15 mouse cellular contexts compared by ENCODE assay signal in the genomic region with DNA sequence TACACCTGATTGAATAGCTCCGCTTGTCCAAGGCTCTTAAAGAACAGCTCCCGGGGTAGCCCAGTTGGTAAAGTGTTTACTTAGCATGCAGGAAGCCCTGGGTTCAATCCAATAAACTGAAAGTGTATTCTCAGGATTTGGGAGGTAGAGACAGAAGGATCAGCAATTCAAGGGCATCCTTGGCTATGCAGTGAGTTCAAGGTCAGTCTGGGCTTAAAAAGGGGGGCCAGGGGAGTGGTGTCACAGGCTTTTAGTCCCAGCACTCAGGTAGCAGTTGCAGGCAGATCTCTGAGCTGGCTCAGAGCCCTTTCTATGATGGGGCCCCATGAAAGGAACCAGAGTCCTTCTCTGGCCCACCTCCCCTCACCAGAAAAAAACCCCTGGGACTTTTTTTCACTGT. TPM values are rescaled to one million over a fixed set of nuclear protein-coding genes. Genes with fewer than 3 reads are reported as not detected.
"Had no signal": no experiment of that assay in that cellular context is flagged by ENCODE, and none has a peak within 500 bp of the region (broad histone marks: within the 10 kb centered on the region; RNA-seq: fewer than 3 reads in every experiment).

No protein-coding gene starts in this region.

- H3K9ac ChIP-seq: limb, embryonic 15.5 days; liver, embryonic 12.5 days; lung, embryonic 14.5 days; neural tube, embryonic 15.5 days had no signal

- H3K9me3 ChIP-seq: limb, embryonic 15.5 days; liver, embryonic 12.5 days; midbrain, embryonic 10.5 days; neural tube, embryonic 15.5 days had no signal

- H3K36me3 ChIP-seq: limb, embryonic 15.5 days; liver, embryonic 12.5 days; midbrain, embryonic 10.5 days; neural tube, embryonic 15.5 days had no signal

- H3K27me3 ChIP-seq: limb, embryonic 15.5 days; neural tube, embryonic 15.5 days had no signal

- H3K4me3 ChIP-seq: limb, embryonic 15.5 days; liver, embryonic 12.5 days; midbrain, embryonic 10.5 days; myocyte; neural tube, embryonic 15.5 days had no signal

- H3K27ac ChIP-seq: limb, embryonic 15.5 days; liver, embryonic 12.5 days; midbrain, embryonic 10.5 days; neural tube, embryonic 15.5 days had no signal

- ATAC-seq: liver, embryonic 12.5 days had no signal

- H3K4me2 ChIP-seq: limb, embryonic 15.5 days; liver, embryonic 12.5 days; lung, embryonic 14.5 days; neural tube, embryonic 15.5 days had no signal

- H3K4me1 ChIP-seq: liver, embryonic 12.5 days had no signal

- DNase-seq: kidney, postnatal 36 days; layer of hippocampus, adult 9-11 months; layer of hippocampus, postnatal 36 days; lung, embryonic 14.5 days; lung, postnatal 10 days; lung, postnatal 4 days; midbrain, embryonic 14.5 days; thymus, adult 18-20 months; thymus, postnatal 14 days had no signal

RNA-seq across cellular contexts. Expression of a gene that starts 35.9 kb away (rescaled TPM):
- total RNA-seq: megakaryocyte, adult 5-6 weeks had no signal
- polyA plus RNA-seq: myocyte had no signal
